Mouse (Mus musculus): Measurements from ENCODE around the gene Chtop. TPM values are rescaled to one million over a fixed set of nuclear protein-coding genes. Genes with fewer than 3 reads are reported as not detected.

The Chtop gene
- polyA plus RNA-seq (2012; rRNA removed) = 51.5 and 53.5 TPM in 2 replicates

DNA sequence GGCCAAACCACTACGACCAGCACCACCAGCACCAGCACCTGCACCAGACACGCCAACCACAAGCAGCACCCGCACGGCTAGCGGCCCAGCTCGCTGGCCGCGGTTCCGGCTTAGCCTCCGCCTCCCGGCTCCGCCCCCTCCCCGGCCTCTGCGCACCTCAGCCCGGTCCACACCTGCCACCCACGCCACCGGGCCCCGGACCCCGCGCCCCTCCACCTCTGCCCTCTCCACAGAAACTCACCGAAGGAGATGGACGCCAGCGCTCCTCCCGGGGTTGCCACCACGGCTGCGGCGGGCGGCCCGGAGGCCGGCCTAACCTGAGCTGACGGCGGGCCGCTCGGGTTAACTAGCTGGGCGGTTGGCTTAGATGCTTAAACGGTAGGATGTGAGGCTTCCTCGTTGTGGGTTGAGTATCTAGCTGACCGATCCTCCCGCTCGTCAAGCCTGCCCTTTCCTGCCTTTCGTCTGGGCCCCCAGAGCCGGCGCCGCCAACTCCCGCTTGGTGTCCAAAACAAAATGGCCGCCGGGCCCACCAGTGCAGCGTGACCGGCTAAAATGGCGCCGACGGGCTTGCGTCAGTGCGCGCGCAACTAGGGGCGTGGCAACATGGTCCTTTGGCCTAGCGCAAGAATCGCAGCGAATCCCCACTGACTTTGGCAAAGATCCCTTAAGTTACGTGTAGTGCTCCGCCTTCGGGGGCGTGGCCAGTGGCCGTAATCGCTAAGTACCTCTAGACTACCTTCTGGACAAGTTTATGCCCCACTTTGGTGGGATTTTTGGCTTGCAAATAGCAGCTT is at the start of gene Chtop:
Chtop (minus strand) TSS at position 549 of the 797 bp plus-strand sequence.
- Histone ChIP-seq H3K4me3 (ENCODE audit: control insufficient read depth, low read depth, low read length) (peak within 1 kb of the TSS; percentile 100), H3K27ac (ENCODE audit: control insufficient read depth, insufficient read depth, low read depth, low read length) (peak within 1 kb of the TSS; percentile 99), H3K27me3 (ENCODE audit: control insufficient read depth, insufficient read depth, low read length) (no peaks in the 10 kb centered on the region), H3K4me1 (ENCODE audit: control insufficient read depth, insufficient read depth, low read length) (peaks cover 7% of the 10 kb centered on the region), H3K36me3 (ENCODE audit: control insufficient read depth, insufficient read depth, low read length) (peaks cover 7% of the 10 kb centered on the region)
- TF ChIP-seq CTCF (IDR thresholded peaks at IDR 0.05; ENCODE audit: control insufficient read depth, insufficient read depth, insufficient replicate concordance, low read depth, low read length) (0 out of 2 replicates have a peak, but pooled peaks have one; percentile 3), POLR2A (IDR thresholded peaks at IDR 0.05; ENCODE audit: control insufficient read depth, low read depth, low read length) (peak; percentile 85)

DNA sequence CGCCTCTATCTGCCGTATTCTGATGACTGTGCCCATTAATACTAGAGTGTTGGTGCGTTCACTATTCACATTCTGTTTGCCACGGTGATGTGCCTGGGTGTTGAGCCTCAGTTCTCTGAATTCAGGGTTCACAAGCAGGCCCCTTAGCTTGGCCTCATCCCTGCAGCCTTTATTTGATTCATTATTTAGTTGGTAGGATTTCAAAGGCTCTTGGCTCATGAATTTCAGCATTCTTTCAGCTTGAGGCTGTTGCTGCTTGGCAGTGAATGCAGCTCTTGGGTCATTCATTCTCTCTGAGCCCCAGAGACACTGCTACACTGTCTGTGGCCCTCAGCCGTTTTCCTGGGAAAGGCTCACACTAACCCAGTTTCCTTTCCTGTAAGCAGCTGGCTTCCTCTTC is 46.7 kb upstream of the Chtop start:
- Histone ChIP-seq H3K27me3 (ENCODE audit: control insufficient read depth, insufficient read depth, low read length) (no peaks in the 10 kb centered on the region), H3K4me1 (ENCODE audit: control insufficient read depth, insufficient read depth, low read length) (peaks cover 2% of the 10 kb centered on the region; the same call in 1 of the 2 replicates), H3K36me3 (ENCODE audit: control insufficient read depth, insufficient read depth, low read length) (no peaks in the 10 kb centered on the region), H3K4me3 (ENCODE audit: control insufficient read depth, low read depth, low read length) (no peak overlapping the region), H3K27ac (ENCODE audit: control insufficient read depth, insufficient read depth, low read depth, low read length) (no peak overlapping the region)
- no peak for TF ChIP-seq CTCF (IDR thresholded peaks at IDR 0.05; ENCODE audit: control insufficient read depth, insufficient read depth, insufficient replicate concordance, low read depth, low read length)
- no peak for TF ChIP-seq POLR2A (IDR thresholded peaks at IDR 0.05; ENCODE audit: control insufficient read depth, low read depth, low read length)

GRCm38 (mm10) chr3:90552231-90552630 is 42.9 kb upstream of the Chtop start:
- Histone ChIP-seq H3K27ac (ENCODE audit: control insufficient read depth, insufficient read depth, low read depth, low read length) (no peak overlapping the region), H3K36me3 (ENCODE audit: control insufficient read depth, insufficient read depth, low read length) (no peaks in the 10 kb centered on the region), H3K4me3 (ENCODE audit: control insufficient read depth, low read depth, low read length) (no peak overlapping the region), H3K4me1 (ENCODE audit: control insufficient read depth, insufficient read depth, low read length) (peaks cover 2% of the 10 kb centered on the region; the same call in 1 of the 2 replicates), H3K27me3 (ENCODE audit: control insufficient read depth, insufficient read depth, low read length) (no peaks in the 10 kb centered on the region)
- TF ChIP-seq POLR2A (IDR thresholded peaks at IDR 0.05; ENCODE audit: control insufficient read depth, low read depth, low read length) = no peak
- TF ChIP-seq CTCF (IDR thresholded peaks at IDR 0.05; ENCODE audit: control insufficient read depth, insufficient read depth, insufficient replicate concordance, low read depth, low read length) = no peak

GRCm38 (mm10) chr3:90550421-90550790 is 41.1 kb upstream of the Chtop start:
- no peaks in the 10 kb centered on the region for H3K36me3 ChIP-seq (ENCODE audit: control insufficient read depth, insufficient read depth, low read length)
- peaks cover 2% of the 10 kb centered on the region; the same call in 1 of the 2 replicates for H3K4me1 ChIP-seq (ENCODE audit: control insufficient read depth, insufficient read depth, low read length)
- no peak overlapping the region for H3K4me3 ChIP-seq (ENCODE audit: control insufficient read depth, low read depth, low read length)
- TF ChIP-seq CTCF (IDR thresholded peaks at IDR 0.05; ENCODE audit: control insufficient read depth, insufficient read depth, insufficient replicate concordance, low read depth, low read length) (no peak), POLR2A (IDR thresholded peaks at IDR 0.05; ENCODE audit: control insufficient read depth, low read depth, low read length) (no peak)
- H3K27me3 ChIP-seq (ENCODE audit: control insufficient read depth, insufficient read depth, low read length) = no peaks in the 10 kb centered on the region
- H3K27ac ChIP-seq (ENCODE audit: control insufficient read depth, insufficient read depth, low read depth, low read length) = no peak overlapping the region

DNA sequence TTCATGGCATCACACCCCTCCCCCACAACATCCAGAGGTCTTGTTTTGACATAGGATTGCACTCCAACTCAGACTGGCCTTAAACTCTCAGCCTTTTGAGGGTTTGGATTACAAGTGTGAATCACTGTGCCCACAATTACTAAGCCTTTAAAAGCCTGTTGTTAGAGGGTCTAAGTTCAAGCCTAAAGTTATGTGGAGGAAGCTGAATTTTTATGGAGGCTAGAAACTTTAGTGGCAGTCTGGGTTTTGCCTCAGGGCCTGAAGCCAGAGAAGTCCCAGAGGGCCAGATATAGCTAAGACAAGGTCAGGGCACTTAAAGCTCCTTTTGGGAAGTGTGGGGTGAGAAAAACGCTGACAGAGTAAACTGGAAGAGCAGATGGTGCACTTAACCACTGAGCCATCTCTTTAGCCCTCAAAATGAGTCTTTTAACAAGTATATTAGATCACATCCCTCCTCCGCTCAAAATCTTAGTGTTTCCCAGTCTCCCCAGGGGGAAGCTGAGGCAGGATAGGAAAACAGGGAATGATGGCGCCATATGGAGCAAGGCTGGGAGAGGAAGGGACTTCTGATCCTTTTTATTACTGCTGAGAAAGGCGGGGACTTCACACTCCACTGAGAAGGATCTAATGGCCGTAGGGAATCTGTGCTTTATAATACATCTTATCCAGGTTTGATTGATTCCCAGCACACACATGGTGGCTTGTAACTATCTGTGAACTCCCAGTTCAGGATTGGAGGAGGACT is 40.5 kb upstream of the Chtop start:
- Histone ChIP-seq H3K27ac (ENCODE audit: control insufficient read depth, insufficient read depth, low read depth, low read length) (no peak overlapping the region), H3K36me3 (ENCODE audit: control insufficient read depth, insufficient read depth, low read length) (no peaks in the 10 kb centered on the region), H3K4me1 (ENCODE audit: control insufficient read depth, insufficient read depth, low read length) (peaks cover 2% of the 10 kb centered on the region; the same call in 1 of the 2 replicates), H3K4me3 (ENCODE audit: control insufficient read depth, low read depth, low read length) (no peak overlapping the region), H3K27me3 (ENCODE audit: control insufficient read depth, insufficient read depth, low read length) (no peaks in the 10 kb centered on the region)
- TF ChIP-seq CTCF (IDR thresholded peaks at IDR 0.05; ENCODE audit: control insufficient read depth, insufficient read depth, insufficient replicate concordance, low read depth, low read length) = no peak
- TF ChIP-seq POLR2A (IDR thresholded peaks at IDR 0.05; ENCODE audit: control insufficient read depth, low read depth, low read length) = no peak

- no peak for TF ChIP-seq CTCF (IDR thresholded peaks at IDR 0.05; ENCODE audit: control insufficient read depth, insufficient read depth, insufficient replicate concordance, low read depth, low read length)
- TF ChIP-seq POLR2A (IDR thresholded peaks at IDR 0.05; ENCODE audit: control insufficient read depth, low read depth, low read length) = no peak
- H3K4me3 ChIP-seq (ENCODE audit: control insufficient read depth, low read depth, low read length) = no peak overlapping the region
- no peaks in the 10 kb centered on the region for H3K4me1 ChIP-seq (ENCODE audit: control insufficient read depth, insufficient read depth, low read length)
- no peaks in the 10 kb centered on the region for H3K27me3 ChIP-seq (ENCODE audit: control insufficient read depth, insufficient read depth, low read length)
- no peak overlapping the region for H3K27ac ChIP-seq (ENCODE audit: control insufficient read depth, insufficient read depth, low read depth, low read length)
- H3K36me3 ChIP-seq (ENCODE audit: control insufficient read depth, insufficient read depth, low read length) = no peaks in the 10 kb centered on the region
These were observed 31.6 kb upstream of the Chtop start for GRCm38 (mm10) chr3:90540904-90541303.

DNA sequence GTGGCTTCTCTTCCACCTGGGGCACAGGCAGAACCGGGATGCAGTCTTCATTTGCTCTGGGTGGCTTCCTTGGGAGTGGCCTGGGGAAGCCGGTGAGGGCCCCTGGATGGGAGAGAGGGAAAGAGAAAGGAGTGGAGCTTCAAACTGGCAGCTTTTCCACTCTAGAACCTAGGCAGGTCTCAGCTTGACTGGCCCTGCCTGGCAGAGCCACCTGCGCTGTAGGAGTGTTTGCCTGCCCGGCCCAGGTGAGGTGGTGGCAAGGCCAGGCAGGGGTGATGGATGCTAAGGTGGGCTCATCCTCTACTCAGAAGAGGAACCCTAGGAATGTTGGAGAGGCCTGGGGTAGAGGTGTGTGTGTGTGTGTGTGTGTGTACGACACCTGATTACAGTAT is 28.6 kb upstream of the Chtop start:
- no peaks in the 10 kb centered on the region for H3K27me3 ChIP-seq (ENCODE audit: control insufficient read depth, insufficient read depth, low read length)
- no peak overlapping the region for H3K27ac ChIP-seq (ENCODE audit: control insufficient read depth, insufficient read depth, low read depth, low read length)
- no peak for TF ChIP-seq CTCF (IDR thresholded peaks at IDR 0.05; ENCODE audit: control insufficient read depth, insufficient read depth, insufficient replicate concordance, low read depth, low read length)
- TF ChIP-seq POLR2A (IDR thresholded peaks at IDR 0.05; ENCODE audit: control insufficient read depth, low read depth, low read length) = no peak
- no peaks in the 10 kb centered on the region for H3K4me1 ChIP-seq (ENCODE audit: control insufficient read depth, insufficient read depth, low read length)
- H3K4me3 ChIP-seq (ENCODE audit: control insufficient read depth, low read depth, low read length) = peak overlapping the region; percentile 51
- no peaks in the 10 kb centered on the region for H3K36me3 ChIP-seq (ENCODE audit: control insufficient read depth, insufficient read depth, low read length)
